Mouse (Mus musculus): ENCODE measurements at regions not wholly inside any gene's neighbourhood (a gene's known extent, or its start where the extent isn't known, plus 50 kb on each side); places are given as distances from the start of the nearest gene placed in this dataset.
"Not testable (repeated sequence)": the region's sequence is repeated elsewhere in the genome, so short reads cannot be mapped to it uniquely, and the experiment has no call there.

- 100% methylated on average over 1 of the region's 1 CpGs for WGBS
- no peaks in the 10 kb centered on the region for H3K27me3 ChIP-seq (replicated peaks; ENCODE audit: control insufficient read depth, insufficient read depth, low read length)
- H3K27ac ChIP-seq (ENCODE audit: low read depth, low read length), result no peak overlapping the region
- DNase-seq (ENCODE audit: low spot score), result no peak
- no peaks in the 10 kb centered on the region for H3K36me3 ChIP-seq (ENCODE audit: control insufficient read depth, insufficient read depth, low read length)
- no peak overlapping the region for H3K9ac ChIP-seq (ENCODE audit: low read length)
- no peak for ATAC-seq
- no peaks in the 10 kb centered on the region for H3K9me3 ChIP-seq (replicated peaks; ENCODE audit: control insufficient read depth, low read length)
- no peak overlapping the region for H3K4me2 ChIP-seq (ENCODE audit: low read length)
- H3K4me1 ChIP-seq (ENCODE audit: control insufficient read depth, insufficient read depth, low read length), result peaks cover 2% of the 10 kb centered on the region
- no peak overlapping the region for H3K4me3 ChIP-seq (ENCODE audit: low read depth, low read length)
Observed at GRCm38 (mm10) chr10:19505174-19505573, 86.6 kb upstream of the Ifngr1 start.

GRCm38 (mm10) chr10:19505979-19506378 lies 85.8 kb upstream of the Ifngr1 start:
- WGBS, result 80% methylated on average over 6 of the region's 6 CpGs

DNA sequence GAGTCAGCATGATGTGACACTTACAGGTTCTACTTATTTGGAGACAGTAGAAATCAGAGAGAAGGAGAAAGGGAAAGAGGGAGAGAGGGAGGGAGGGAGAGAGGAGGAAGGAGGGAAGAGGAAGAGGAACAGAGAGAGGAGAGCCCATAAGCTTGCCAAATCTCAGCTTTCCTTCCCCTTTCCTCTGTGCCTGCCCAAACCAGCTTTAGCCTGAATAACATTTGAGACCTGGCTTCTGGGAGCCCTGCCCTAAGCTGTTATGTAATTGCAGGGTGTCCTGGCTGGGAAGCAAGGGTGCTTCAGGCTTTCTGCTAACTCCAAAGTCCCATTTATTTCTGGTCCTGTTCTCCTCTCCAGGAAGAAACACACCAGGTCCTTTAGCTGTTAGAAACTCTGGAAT lies 85.3 kb upstream of the Ifngr1 start:
- H3K4me3 ChIP-seq (ENCODE audit: low read depth, low read length), result no peak overlapping the region
- no peak for DNase-seq (ENCODE audit: low spot score)
- no peak overlapping the region for H3K27ac ChIP-seq (ENCODE audit: low read depth, low read length)
- H3K4me2 ChIP-seq (ENCODE audit: low read length), result no peak overlapping the region
- ATAC-seq, result no peak
- H3K9ac ChIP-seq (ENCODE audit: low read length), result no peak overlapping the region
- no peaks in the 10 kb centered on the region for H3K36me3 ChIP-seq (ENCODE audit: control insufficient read depth, insufficient read depth, low read length)
- no peaks in the 10 kb centered on the region for H3K9me3 ChIP-seq (replicated peaks; ENCODE audit: control insufficient read depth, low read length)
- H3K27me3 ChIP-seq (replicated peaks; ENCODE audit: control insufficient read depth, insufficient read depth, low read length), result no peaks in the 10 kb centered on the region
- H3K4me1 ChIP-seq (ENCODE audit: control insufficient read depth, insufficient read depth, low read length), result peaks cover 10% of the 10 kb centered on the region

More at GRCm38 (mm10) chr10:19505979-19506378, 85.8 kb upstream of the Ifngr1 start:
- ATAC-seq (no peak), DNase-seq (ENCODE audit: low spot score) (no peak)
- Histone ChIP-seq H3K9me3 (replicated peaks; ENCODE audit: control insufficient read depth, low read length) (no peaks in the 10 kb centered on the region), H3K36me3 (ENCODE audit: control insufficient read depth, insufficient read depth, low read length) (no peaks in the 10 kb centered on the region), H3K9ac (ENCODE audit: low read length) (no peak overlapping the region), H3K27ac (ENCODE audit: low read depth, low read length) (no peak overlapping the region), H3K4me2 (ENCODE audit: low read length) (no peak overlapping the region), H3K27me3 (replicated peaks; ENCODE audit: control insufficient read depth, insufficient read depth, low read length) (no peaks in the 10 kb centered on the region), H3K4me1 (ENCODE audit: control insufficient read depth, insufficient read depth, low read length) (peaks cover 10% of the 10 kb centered on the region), H3K4me3 (ENCODE audit: low read depth, low read length) (no peak overlapping the region)

- WGBS, result 89% methylated on average over 5 of the region's 5 CpGs
- Histone ChIP-seq H3K4me3 (ENCODE audit: low read depth, low read length) (no peak overlapping the region), H3K36me3 (ENCODE audit: control insufficient read depth, insufficient read depth, low read length) (no peaks in the 10 kb centered on the region), H3K4me1 (ENCODE audit: control insufficient read depth, insufficient read depth, low read length) (peaks cover 10% of the 10 kb centered on the region), H3K27me3 (replicated peaks; ENCODE audit: control insufficient read depth, insufficient read depth, low read length) (no peaks in the 10 kb centered on the region), H3K4me2 (ENCODE audit: low read length) (no peak overlapping the region), H3K9me3 (replicated peaks; ENCODE audit: control insufficient read depth, low read length) (no peaks in the 10 kb centered on the region), H3K27ac (ENCODE audit: low read depth, low read length) (no peak overlapping the region), H3K9ac (ENCODE audit: low read length) (no peak overlapping the region)
- ATAC-seq, result no peak
- DNase-seq (ENCODE audit: low spot score), result no peak
Observed at GRCm38 (mm10) chr10:19508221-19508745, 83.5 kb upstream of the Ifngr1 start.

DNA sequence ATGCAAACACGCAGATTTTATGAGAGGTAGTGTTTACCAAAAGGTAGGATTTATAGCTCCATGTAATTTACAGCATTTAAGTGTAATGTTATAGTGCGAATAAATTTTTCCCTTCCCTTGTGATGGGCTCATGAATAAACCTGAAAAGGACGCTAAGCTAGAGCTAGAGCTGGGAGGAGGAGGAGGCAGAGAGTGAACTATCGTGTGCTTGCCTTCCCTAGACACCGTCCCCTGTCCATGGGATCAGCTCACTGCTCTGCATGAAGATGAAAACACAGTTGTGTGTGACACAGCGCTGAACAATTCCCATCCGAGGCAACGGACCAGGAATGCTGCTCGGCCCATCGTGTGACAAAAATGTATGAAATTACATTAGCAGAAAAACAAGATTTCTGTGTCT lies 81.7 kb upstream of the Ifngr1 start:
- 37% methylated on average over 10 of the region's 10 CpGs for WGBS
- no peak for DNase-seq (ENCODE audit: low spot score)

GRCm38 (mm10) chr10:19514366-19514765 lies 77.4 kb upstream of the Ifngr1 start:
- H3K4me2 ChIP-seq (ENCODE audit: low read length); H3K27me3 ChIP-seq (replicated peaks; ENCODE audit: control insufficient read depth, insufficient read depth, low read length); DNase-seq (ENCODE audit: low spot score); H3K4me3 ChIP-seq (ENCODE audit: low read depth, low read length); H3K27ac ChIP-seq (ENCODE audit: low read depth, low read length); ATAC-seq; H3K36me3 ChIP-seq (ENCODE audit: control insufficient read depth, insufficient read depth, low read length); H3K9me3 ChIP-seq (replicated peaks; ENCODE audit: control insufficient read depth, low read length); H3K9ac ChIP-seq (ENCODE audit: low read length): not testable (repeated sequence)
- H3K4me1 ChIP-seq (ENCODE audit: control insufficient read depth, insufficient read depth, low read length), result peaks cover 10% of the 10 kb centered on the region

More for the DNA sequence above, 81.7 kb upstream of the Ifngr1 start:
- Histone ChIP-seq H3K4me2 (ENCODE audit: low read length) (no peak overlapping the region; the same call in 1 of the 2 replicates), H3K27ac (ENCODE audit: low read depth, low read length) (no peak overlapping the region), H3K36me3 (ENCODE audit: control insufficient read depth, insufficient read depth, low read length) (no peaks in the 10 kb centered on the region), H3K9me3 (replicated peaks; ENCODE audit: control insufficient read depth, low read length) (no peaks in the 10 kb centered on the region), H3K4me3 (ENCODE audit: low read depth, low read length) (no peak overlapping the region), H3K4me1 (ENCODE audit: control insufficient read depth, insufficient read depth, low read length) (peaks cover 10% of the 10 kb centered on the region), H3K27me3 (replicated peaks; ENCODE audit: control insufficient read depth, insufficient read depth, low read length) (no peaks in the 10 kb centered on the region), H3K9ac (ENCODE audit: low read length) (no peak overlapping the region)
- ATAC-seq, result peak; percentile 61; the same call in 1 of the 2 replicates

- Histone ChIP-seq H3K4me2 (ENCODE audit: low read length) (no peak overlapping the region), H3K9me3 (replicated peaks; ENCODE audit: control insufficient read depth, low read length) (no peaks in the 10 kb centered on the region), H3K27me3 (replicated peaks; ENCODE audit: control insufficient read depth, insufficient read depth, low read length) (no peaks in the 10 kb centered on the region), H3K4me1 (ENCODE audit: control insufficient read depth, insufficient read depth, low read length) (peaks cover 10% of the 10 kb centered on the region), H3K9ac (ENCODE audit: low read length) (no peak overlapping the region), H3K4me3 (ENCODE audit: low read depth, low read length) (no peak overlapping the region), H3K27ac (ENCODE audit: low read depth, low read length) (no peak overlapping the region), H3K36me3 (ENCODE audit: control insufficient read depth, insufficient read depth, low read length) (no peaks in the 10 kb centered on the region)
- DNase-seq (ENCODE audit: low spot score) (no peak), ATAC-seq (no peak)
- 98% methylated on average over 2 of the region's 2 CpGs for WGBS
Observed at GRCm38 (mm10) chr10:19514837-19515236, 76.9 kb upstream of the Ifngr1 start.

- Histone ChIP-seq H3K9me3 (replicated peaks; ENCODE audit: control insufficient read depth, low read length) (no peaks in the 10 kb centered on the region), H3K36me3 (ENCODE audit: control insufficient read depth, insufficient read depth, low read length) (no peaks in the 10 kb centered on the region), H3K27ac (ENCODE audit: low read depth, low read length) (no peak overlapping the region), H3K4me1 (ENCODE audit: control insufficient read depth, insufficient read depth, low read length) (no peaks in the 10 kb centered on the region; the same call in 1 of the 2 replicates), H3K27me3 (replicated peaks; ENCODE audit: control insufficient read depth, insufficient read depth, low read length) (no peaks in the 10 kb centered on the region), H3K4me2 (ENCODE audit: low read length) (no peak overlapping the region), H3K9ac (ENCODE audit: low read length) (no peak overlapping the region), H3K4me3 (ENCODE audit: low read depth, low read length) (no peak overlapping the region)
- WGBS, result 91% methylated on average over 3 of the region's 3 CpGs
- ATAC-seq (no peak), DNase-seq (ENCODE audit: low spot score) (no peak)
Observed at GRCm38 (mm10) chr10:19516011-19516410, 75.7 kb upstream of the Ifngr1 start.

DNA sequence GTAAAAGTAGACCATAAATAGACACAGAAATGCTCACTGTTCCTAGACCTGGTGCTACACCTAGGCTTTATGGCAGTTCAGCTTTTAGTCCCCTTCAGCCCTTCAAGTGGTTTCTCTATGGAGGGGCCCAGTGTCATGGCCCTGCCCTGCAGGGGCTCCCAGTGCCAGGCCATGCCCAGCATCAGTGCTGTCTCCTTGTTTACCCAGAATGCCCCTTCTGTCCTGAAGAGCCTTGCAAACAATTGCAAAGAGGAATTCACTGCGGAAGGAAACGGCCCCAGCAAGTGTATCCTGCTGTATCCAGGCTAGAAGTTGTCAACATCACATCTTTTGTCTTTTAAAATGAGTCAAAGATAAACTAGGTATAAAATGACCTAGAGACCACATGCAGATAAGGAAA lies 74.7 kb upstream of the Ifngr1 start:
- no peaks in the 10 kb centered on the region for H3K27me3 ChIP-seq (replicated peaks; ENCODE audit: control insufficient read depth, insufficient read depth, low read length)
- no peaks in the 10 kb centered on the region for H3K4me1 ChIP-seq (ENCODE audit: control insufficient read depth, insufficient read depth, low read length)
- ATAC-seq, result no peak
- H3K9ac ChIP-seq (ENCODE audit: low read length), result no peak overlapping the region
- no peak overlapping the region for H3K4me2 ChIP-seq (ENCODE audit: low read length)
- H3K36me3 ChIP-seq (ENCODE audit: control insufficient read depth, insufficient read depth, low read length), result no peaks in the 10 kb centered on the region
- no peak overlapping the region for H3K27ac ChIP-seq (ENCODE audit: low read depth, low read length)
- H3K9me3 ChIP-seq (replicated peaks; ENCODE audit: control insufficient read depth, low read length), result no peaks in the 10 kb centered on the region
- WGBS, result 76% methylated on average over 2 of the region's 2 CpGs
- H3K4me3 ChIP-seq (ENCODE audit: low read depth, low read length), result no peak overlapping the region
- DNase-seq (ENCODE audit: low spot score), result no peak
